Mouse (Mus musculus) retina, postnatal 7 days (tissue): Measurements from ENCODE around the gene Hsf2bp.

ENCODE experiments used
- DNase-seq: peaks from one replicate; pipeline ENCODE4 v3.0.0-alpha.2; 2012; ENCODE audit warnings: low read depth, low spot score

The Hsf2bp gene

GRCm38 (mm10) chr17:31905791-31906211 lies 130.3 kb downstream of the Hsf2bp start:
- DNase-seq: no peak

- DNase-seq: no peak
Measured at GRCm38 (mm10) chr17:31905201-31905790, 130.9 kb downstream of the Hsf2bp start.

GRCm38 (mm10) chr17:31904036-31904435 lies 132.1 kb downstream of the Hsf2bp start:
- no peak for DNase-seq

- no peak for DNase-seq
Measured at GRCm38 (mm10) chr17:31902630-31903198, 133.4 kb downstream of the Hsf2bp start.

GRCm38 (mm10) chr17:31901461-31902204 lies 134.5 kb downstream of the Hsf2bp start:
- no peak for DNase-seq

- no peak for DNase-seq
Measured at GRCm38 (mm10) chr17:31898941-31899340, 137.2 kb downstream of the Hsf2bp start.

- no peak for DNase-seq
Measured at GRCm38 (mm10) chr17:31897186-31897793, 138.9 kb downstream of the Hsf2bp start.

- DNase-seq: no peak
Measured at GRCm38 (mm10) chr17:31896751-31897150, 139.4 kb downstream of the Hsf2bp start.

- no peak for DNase-seq
Measured at GRCm38 (mm10) chr17:31896311-31896710, 139.8 kb downstream of the Hsf2bp start.
